In genomic region chr4:9003891-9004290, GRCm38 (mm10) we compare ENCODE assay signal across 32 mouse cellular contexts.
"Had no signal": no experiment of that assay in that cellular context is flagged by ENCODE, and none has a peak within 500 bp of the region (broad histone marks: within the 10 kb centered on the region; RNA-seq: fewer than 3 reads in every experiment).

No protein-coding gene starts in this region.

- H3K27ac ChIP-seq: limb, embryonic 10.5 days; limb, embryonic 12.5 days; limb, embryonic 13.5 days; limb, embryonic 15.5 days; liver, embryonic 12.5 days; liver, embryonic 13.5 days; liver, embryonic 14.5 days; liver, embryonic 15.5 days; lung, embryonic 15.5 days; macrophage; midbrain, embryonic 10.5 days; midbrain, embryonic 12.5 days; midbrain, embryonic 13.5 days; midbrain, embryonic 15.5 days; neural tube, embryonic 12.5 days had no signal

- H3K27me3 ChIP-seq: limb, embryonic 15.5 days; liver, embryonic 12.5 days; liver, embryonic 13.5 days; liver, embryonic 15.5 days; lung, embryonic 15.5 days; midbrain, embryonic 12.5 days; midbrain, embryonic 13.5 days; midbrain, embryonic 15.5 days; neural tube, embryonic 12.5 days had no signal

- H3K36me3 ChIP-seq: limb, embryonic 10.5 days; limb, embryonic 12.5 days; limb, embryonic 13.5 days; limb, embryonic 15.5 days; liver, embryonic 12.5 days; liver, embryonic 13.5 days; liver, embryonic 15.5 days; lung, embryonic 15.5 days; midbrain, embryonic 10.5 days; midbrain, embryonic 12.5 days; midbrain, embryonic 13.5 days; midbrain, embryonic 15.5 days; neural tube, embryonic 12.5 days had no signal

- H3K4me2 ChIP-seq: limb, embryonic 12.5 days; limb, embryonic 13.5 days; limb, embryonic 15.5 days; liver, embryonic 11.5 days; liver, embryonic 12.5 days; liver, embryonic 13.5 days; liver, embryonic 15.5 days; lung, embryonic 14.5 days; lung, embryonic 15.5 days; midbrain, embryonic 11.5 days; midbrain, embryonic 12.5 days; midbrain, embryonic 13.5 days; midbrain, embryonic 15.5 days; neural tube, embryonic 12.5 days had no signal

- H3K9me3 ChIP-seq: limb, embryonic 10.5 days; limb, embryonic 12.5 days; limb, embryonic 13.5 days; limb, embryonic 15.5 days; liver, embryonic 12.5 days; liver, embryonic 13.5 days; liver, embryonic 15.5 days; lung, embryonic 15.5 days; midbrain, embryonic 10.5 days; midbrain, embryonic 12.5 days; midbrain, embryonic 13.5 days; midbrain, embryonic 15.5 days; neural tube, embryonic 12.5 days had no signal

- H3K4me3 ChIP-seq: limb, embryonic 10.5 days; limb, embryonic 12.5 days; limb, embryonic 13.5 days; limb, embryonic 15.5 days; liver, embryonic 12.5 days; liver, embryonic 13.5 days; liver, embryonic 15.5 days; lung, embryonic 15.5 days; megakaryocyte, embryonic 14.5 days; midbrain, embryonic 10.5 days; midbrain, embryonic 12.5 days; midbrain, embryonic 13.5 days; midbrain, embryonic 15.5 days; myocyte; neural tube, embryonic 12.5 days had no signal

- ATAC-seq: liver, embryonic 12.5 days; liver, postnatal 0 days; lung, postnatal 0 days; midbrain, embryonic 13.5 days; midbrain, embryonic 15.5 days; midbrain, embryonic 16.5 days had no signal

- DNase-seq: left cerebral cortex, postnatal 4 days; liver; liver, embryonic 13.5 days; liver, postnatal 0 days; lung, adult 18-20 months; lung, adult 2 months; lung, embryonic 14.5 days; lung, postnatal 10 days; lung, postnatal 14 days; lung, postnatal 36 days; lung, postnatal 4 days; midbrain, embryonic 14.5 days had no signal

- H3K4me1 ChIP-seq: limb, embryonic 15.5 days; liver, embryonic 12.5 days; liver, embryonic 13.5 days; liver, embryonic 15.5 days; lung, embryonic 15.5 days; midbrain, embryonic 15.5 days had no signal

- H3K9ac ChIP-seq: limb, embryonic 12.5 days; limb, embryonic 13.5 days; limb, embryonic 15.5 days; liver, embryonic 12.5 days; liver, embryonic 13.5 days; liver, embryonic 14.5 days; liver, embryonic 15.5 days; liver, postnatal 0 days; lung, embryonic 14.5 days; lung, embryonic 15.5 days; midbrain, embryonic 12.5 days; midbrain, embryonic 13.5 days; midbrain, embryonic 15.5 days; neural tube, embryonic 12.5 days had no signal
